Mouse (Mus musculus): Measurements from ENCODE around the gene Tmem102.

DNA sequence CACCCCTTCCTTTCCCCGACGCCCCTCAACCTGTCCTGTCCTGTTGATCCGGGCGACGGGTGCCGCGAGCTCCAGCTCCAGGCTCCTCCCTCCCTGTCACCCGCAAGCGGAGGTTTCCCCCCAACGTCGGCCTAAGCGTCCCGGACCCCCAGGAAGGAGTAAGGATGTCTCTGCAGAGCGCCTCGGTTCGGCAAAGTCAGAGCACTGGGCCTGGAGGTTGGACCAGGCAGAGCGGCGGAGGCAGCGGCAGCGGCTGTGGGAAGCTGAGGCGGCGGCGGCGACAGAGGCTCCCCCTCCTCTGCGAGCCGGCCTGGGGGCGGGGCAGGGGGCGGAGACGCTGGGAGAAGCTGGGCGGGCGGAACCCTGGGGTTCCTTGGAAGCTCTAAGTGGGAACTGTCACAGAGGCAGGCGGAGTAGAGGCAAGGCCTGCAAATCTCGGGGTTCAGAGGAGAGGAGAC is 2.7 kb downstream of the Tmem102 start:
- TF ChIP-seq CTCF (IDR thresholded peaks at IDR 0.05; ENCODE audit: borderline replicate concordance, insufficient read depth, low read depth, low read length) = no peak
- 0 out of 2 replicates have a peak, but pooled peaks have one; percentile 18 for TF ChIP-seq POLR2A (IDR thresholded peaks at IDR 0.05; ENCODE audit: borderline replicate concordance, insufficient read depth, low read length)

Measured in cerebellum, adult 2 months (tissue).